Mouse (Mus musculus) C2C12 (cell line): ENCODE measurements around the gene Gm14443.

Experiments used
- CTCF ChIP-seq: IDR thresholded peaks from one replicate; pipeline ENCODE4 v1.5.1; 2011; ENCODE audit not compliant: control insufficient read depth, insufficient read depth, insufficient read length
- MAX ChIP-seq: IDR thresholded peaks from one replicate; pipeline ENCODE4 v1.6.1; 2011; ENCODE audit warnings: mild to moderate bottlenecking, control low read depth

- TF ChIP-seq CTCF: no peak
- TF ChIP-seq MAX: no peak
Measured at GRCm38 (mm10) chr2:175172123-175172522, 3.5 kb downstream of the Gm14443 start.
